Mouse (Mus musculus): ENCODE data around the gene Tprgl. TPM values are rescaled to one million over a fixed set of nuclear protein-coding genes. Genes with fewer than 3 reads are reported as not detected.

The Tprgl gene
- 41.7 and 47.3 TPM in 2 replicates for total RNA-seq (2017)

- ATAC-seq (replicated peaks in 1 of 2; ENCODE audit: insufficient read depth in 1 of 2, low FRiP score in 2 of 2, low TSS enrichment in 1 of 2, low read depth in 1 of 2, poor library complexity in 2 of 2, severe bottlenecking in 2 of 2) = peak; percentile 92 to 93
These were observed at the start of gene Tprgl for GRCm38 (mm10) chr4:154160538-154161390. Tprgl (minus strand) TSS chr4:154160666.

- no peak for ATAC-seq (replicated peaks in 1 of 2; ENCODE audit: insufficient read depth in 1 of 2, low FRiP score in 2 of 2, low TSS enrichment in 1 of 2, low read depth in 1 of 2, poor library complexity in 2 of 2, severe bottlenecking in 2 of 2)
These were observed 49.4 kb upstream of the Tprgl start for GRCm38 (mm10) chr4:154209825-154210224.

GRCm38 (mm10) chr4:154209054-154209453, 48.6 kb upstream of the Tprgl start:
- ATAC-seq (replicated peaks in 1 of 2; ENCODE audit: insufficient read depth in 1 of 2, low FRiP score in 2 of 2, low TSS enrichment in 1 of 2, low read depth in 1 of 2, poor library complexity in 2 of 2, severe bottlenecking in 2 of 2) = no peak

GRCm38 (mm10) chr4:154207261-154207660, 46.8 kb upstream of the Tprgl start:
- ATAC-seq (replicated peaks in 1 of 2; ENCODE audit: insufficient read depth in 1 of 2, low FRiP score in 2 of 2, low TSS enrichment in 1 of 2, low read depth in 1 of 2, poor library complexity in 2 of 2, severe bottlenecking in 2 of 2) = peak; percentile 67 to 74

- no peak for ATAC-seq (replicated peaks in 1 of 2; ENCODE audit: insufficient read depth in 1 of 2, low FRiP score in 2 of 2, low TSS enrichment in 1 of 2, low read depth in 1 of 2, poor library complexity in 2 of 2, severe bottlenecking in 2 of 2)
These were observed 44.9 kb upstream of the Tprgl start for GRCm38 (mm10) chr4:154205392-154205791.

GRCm38 (mm10) chr4:154204532-154204931, 44.1 kb upstream of the Tprgl start:
- ATAC-seq (replicated peaks in 1 of 2; ENCODE audit: insufficient read depth in 1 of 2, low FRiP score in 2 of 2, low TSS enrichment in 1 of 2, low read depth in 1 of 2, poor library complexity in 2 of 2, severe bottlenecking in 2 of 2) = no peak

GRCm38 (mm10) chr4:154201511-154201910, 41.0 kb upstream of the Tprgl start:
- no peak for ATAC-seq (replicated peaks in 1 of 2; ENCODE audit: insufficient read depth in 1 of 2, low FRiP score in 2 of 2, low TSS enrichment in 1 of 2, low read depth in 1 of 2, poor library complexity in 2 of 2, severe bottlenecking in 2 of 2)

GRCm38 (mm10) chr4:154198377-154198961, 38.0 kb upstream of the Tprgl start:
- ATAC-seq (replicated peaks in 1 of 2; ENCODE audit: insufficient read depth in 1 of 2, low FRiP score in 2 of 2, low TSS enrichment in 1 of 2, low read depth in 1 of 2, poor library complexity in 2 of 2, severe bottlenecking in 2 of 2) = no peak

GRCm38 (mm10) chr4:154197961-154198360, 37.5 kb upstream of the Tprgl start:
- no peak for ATAC-seq (replicated peaks in 1 of 2; ENCODE audit: insufficient read depth in 1 of 2, low FRiP score in 2 of 2, low TSS enrichment in 1 of 2, low read depth in 1 of 2, poor library complexity in 2 of 2, severe bottlenecking in 2 of 2)

- ATAC-seq (replicated peaks in 1 of 2; ENCODE audit: insufficient read depth in 1 of 2, low FRiP score in 2 of 2, low TSS enrichment in 1 of 2, low read depth in 1 of 2, poor library complexity in 2 of 2, severe bottlenecking in 2 of 2) = peak; percentile 47 to 64
These were observed 28.5 kb upstream of the Tprgl start for GRCm38 (mm10) chr4:154188948-154189347.

GRCm38 (mm10) chr4:154186002-154186537, 25.6 kb upstream of the Tprgl start:
- no peak for ATAC-seq (replicated peaks in 1 of 2; ENCODE audit: insufficient read depth in 1 of 2, low FRiP score in 2 of 2, low TSS enrichment in 1 of 2, low read depth in 1 of 2, poor library complexity in 2 of 2, severe bottlenecking in 2 of 2)

GRCm38 (mm10) chr4:154185001-154185400, 24.5 kb upstream of the Tprgl start:
- no peak for ATAC-seq (replicated peaks in 1 of 2; ENCODE audit: insufficient read depth in 1 of 2, low FRiP score in 2 of 2, low TSS enrichment in 1 of 2, low read depth in 1 of 2, poor library complexity in 2 of 2, severe bottlenecking in 2 of 2)

- ATAC-seq (replicated peaks in 1 of 2; ENCODE audit: insufficient read depth in 1 of 2, low FRiP score in 2 of 2, low TSS enrichment in 1 of 2, low read depth in 1 of 2, poor library complexity in 2 of 2, severe bottlenecking in 2 of 2) = no peak
These were observed 23.1 kb upstream of the Tprgl start for GRCm38 (mm10) chr4:154183566-154183965.

- no peak for ATAC-seq (replicated peaks in 1 of 2; ENCODE audit: insufficient read depth in 1 of 2, low FRiP score in 2 of 2, low TSS enrichment in 1 of 2, low read depth in 1 of 2, poor library complexity in 2 of 2, severe bottlenecking in 2 of 2)
These were observed 20.5 kb upstream of the Tprgl start for GRCm38 (mm10) chr4:154181001-154181400.

GRCm38 (mm10) chr4:154177257-154177656, 16.8 kb upstream of the Tprgl start:
- 0 out of 4 replicates have a peak, but pooled peaks of 1 of the 2 experiments have one; percentile 27 for ATAC-seq (replicated peaks in 1 of 2; ENCODE audit: insufficient read depth in 1 of 2, low FRiP score in 2 of 2, low TSS enrichment in 1 of 2, low read depth in 1 of 2, poor library complexity in 2 of 2, severe bottlenecking in 2 of 2)

- no peak for ATAC-seq (replicated peaks in 1 of 2; ENCODE audit: insufficient read depth in 1 of 2, low FRiP score in 2 of 2, low TSS enrichment in 1 of 2, low read depth in 1 of 2, poor library complexity in 2 of 2, severe bottlenecking in 2 of 2)
These were observed 11.6 kb upstream of the Tprgl start for GRCm38 (mm10) chr4:154171931-154172604.

- ATAC-seq (replicated peaks in 1 of 2; ENCODE audit: insufficient read depth in 1 of 2, low FRiP score in 2 of 2, low TSS enrichment in 1 of 2, low read depth in 1 of 2, poor library complexity in 2 of 2, severe bottlenecking in 2 of 2) = no peak
These were observed 10.9 kb upstream of the Tprgl start for GRCm38 (mm10) chr4:154171151-154171930.

Data from hematopoietic stem cell, adult 5-6 weeks (primary cell).